Mouse (Mus musculus): ENCODE results near the gene Ddi2. TPM values are rescaled to one million over a fixed set of nuclear protein-coding genes. Genes with fewer than 3 reads are reported as not detected.

The Ddi2 gene
- polyA plus RNA-seq, 1 experiment from 2014 or later: 21.7 TPM

DNA sequence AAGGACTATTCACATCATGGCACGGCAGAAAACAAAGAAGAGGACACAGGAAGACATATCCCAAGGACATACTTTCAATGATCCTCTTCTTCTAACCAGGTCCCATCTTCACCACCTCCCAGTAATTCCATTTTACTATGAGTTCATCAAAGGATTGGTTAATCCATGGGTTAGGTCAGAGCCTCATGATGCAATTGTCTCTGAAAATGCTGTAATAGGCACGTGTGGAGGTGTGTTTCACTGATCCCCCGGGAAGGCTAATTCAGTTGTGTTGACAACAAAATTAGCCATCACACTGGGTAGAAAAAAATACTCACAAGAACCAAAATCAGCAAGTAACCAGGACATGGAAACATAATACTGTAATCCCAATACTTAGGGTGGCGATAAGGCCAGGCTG lies 5.6 kb downstream of the Ddi2 start:
- TF ChIP-seq EP300 (IDR thresholded peaks at IDR 0.05; ENCODE audit: low read depth) (no peak), CTCF (IDR thresholded peaks at IDR 0.05; ENCODE audit: low read depth) (no peak)
- Histone ChIP-seq H3K4me3 (ENCODE audit: low read depth, low read length) (no peak overlapping the region), H3K9ac (replicated peaks) (no peak overlapping the region), H3K27ac (ENCODE audit: low read depth) (peak overlapping the region; percentile 45; the same call in 1 of the 2 replicates), H3K4me2 (ENCODE audit: low read depth, low read length) (no peak overlapping the region), H3K36me3 (replicated peaks; ENCODE audit: insufficient read depth, low read length) (peaks cover 30% of the 10 kb centered on the region), H3K27me3 (ENCODE audit: insufficient read depth, low read length) (no peaks in the 10 kb centered on the region), H3K9me3 (ENCODE audit: low read length) (no peaks in the 10 kb centered on the region), H3K4me1 (ENCODE audit: insufficient read depth) (peaks cover 54% of the 10 kb centered on the region)
- ATAC-seq: peak; percentile 31; the same call in 1 of the 2 replicates
- no peak for DNase-seq
- WGBS (ENCODE audit: insufficient replicate concordance): 66% methylated on average over 4 of the region's 4 CpGs

DNA sequence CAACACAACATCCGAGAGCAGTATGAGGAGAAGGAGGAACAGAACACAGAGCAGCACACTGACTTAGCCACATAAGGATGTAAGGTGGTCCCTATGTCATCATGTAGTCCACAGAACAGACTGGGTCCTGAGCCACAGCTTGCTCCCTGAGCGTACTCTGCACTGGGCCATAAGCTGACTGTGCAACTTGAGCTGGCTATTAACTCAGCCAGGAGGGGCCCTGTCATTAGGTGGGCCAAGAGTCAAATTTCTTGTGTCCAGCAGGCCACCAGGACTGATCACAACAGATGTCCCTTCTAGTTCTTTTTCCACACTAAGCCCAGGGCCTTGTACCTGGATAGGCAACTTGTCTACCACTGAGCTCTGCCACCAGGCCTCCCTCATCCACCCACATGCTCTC lies 8.2 kb downstream of the Ddi2 start:
- DNase-seq (no peak), ATAC-seq (peak; percentile 28; the same call in 1 of the 2 replicates)
- no peak overlapping the region; the same call in 1 of the 2 replicates for H3K9ac ChIP-seq (replicated peaks)
- no peak overlapping the region for H3K4me3 ChIP-seq (ENCODE audit: low read depth, low read length)
- H3K27ac ChIP-seq (ENCODE audit: low read depth): 0 out of 2 replicates have a peak overlapping the region, but pooled peaks have one; percentile 31
- TF ChIP-seq CTCF (IDR thresholded peaks at IDR 0.05; ENCODE audit: low read depth) (no peak), EP300 (IDR thresholded peaks at IDR 0.05; ENCODE audit: low read depth) (no peak)
- peaks cover 45% of the 10 kb centered on the region for H3K4me1 ChIP-seq (ENCODE audit: insufficient read depth)
- 77% methylated on average over 2 of the region's 2 CpGs for WGBS (ENCODE audit: insufficient replicate concordance)
- peaks cover 44% of the 10 kb centered on the region for H3K36me3 ChIP-seq (replicated peaks; ENCODE audit: insufficient read depth, low read length)
- peak overlapping the region; percentile 24; the same call in 1 of the 2 replicates for H3K4me2 ChIP-seq (ENCODE audit: low read depth, low read length)
- H3K27me3 ChIP-seq (ENCODE audit: insufficient read depth, low read length): no peaks in the 10 kb centered on the region
- H3K9me3 ChIP-seq (ENCODE audit: low read length): no peaks in the 10 kb centered on the region

DNA sequence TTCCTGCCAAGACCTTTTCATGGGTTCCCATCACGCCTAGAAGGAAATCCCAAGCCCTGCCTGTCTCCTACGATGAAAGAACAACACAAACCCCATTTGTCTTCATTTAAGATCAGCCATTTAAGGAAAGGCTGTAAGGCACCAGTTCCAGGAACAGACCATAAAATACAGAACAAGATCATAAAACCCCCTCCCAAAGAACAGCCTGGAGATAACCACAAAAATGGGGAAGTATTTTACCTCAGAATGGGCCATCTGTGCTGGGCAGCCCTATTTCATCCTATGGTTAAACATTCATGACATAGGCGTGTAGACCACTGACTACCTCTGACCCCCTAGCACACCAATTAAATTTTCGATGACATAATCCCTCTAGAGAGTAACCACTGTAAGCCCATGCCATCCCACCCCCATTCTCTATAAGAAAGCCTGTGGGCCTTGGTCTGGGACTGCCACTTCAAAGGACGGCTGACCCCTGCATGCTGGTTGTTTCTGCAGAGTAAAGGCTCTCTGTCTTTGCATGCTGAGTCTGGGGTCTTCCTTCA lies 9.5 kb downstream of the Ddi2 start:
- Histone ChIP-seq H3K4me1 (ENCODE audit: insufficient read depth) (peaks cover 42% of the 10 kb centered on the region), H3K27ac (ENCODE audit: low read depth) (no peak overlapping the region), H3K4me3 (ENCODE audit: low read depth, low read length) (no peak overlapping the region), H3K9ac (replicated peaks) (no peak overlapping the region), H3K4me2 (ENCODE audit: low read depth, low read length) (no peak overlapping the region), H3K9me3 (ENCODE audit: low read length) (no peaks in the 10 kb centered on the region), H3K27me3 (ENCODE audit: insufficient read depth, low read length) (no peaks in the 10 kb centered on the region), H3K36me3 (replicated peaks; ENCODE audit: insufficient read depth, low read length) (peaks cover 56% of the 10 kb centered on the region)
- no peak for TF ChIP-seq CTCF (IDR thresholded peaks at IDR 0.05; ENCODE audit: low read depth)
- no peak for TF ChIP-seq EP300 (IDR thresholded peaks at IDR 0.05; ENCODE audit: low read depth)
- ATAC-seq (no peak), DNase-seq (no peak)
- WGBS (ENCODE audit: insufficient replicate concordance): 50% methylated on average over 5 of the region's 5 CpGs

DNA sequence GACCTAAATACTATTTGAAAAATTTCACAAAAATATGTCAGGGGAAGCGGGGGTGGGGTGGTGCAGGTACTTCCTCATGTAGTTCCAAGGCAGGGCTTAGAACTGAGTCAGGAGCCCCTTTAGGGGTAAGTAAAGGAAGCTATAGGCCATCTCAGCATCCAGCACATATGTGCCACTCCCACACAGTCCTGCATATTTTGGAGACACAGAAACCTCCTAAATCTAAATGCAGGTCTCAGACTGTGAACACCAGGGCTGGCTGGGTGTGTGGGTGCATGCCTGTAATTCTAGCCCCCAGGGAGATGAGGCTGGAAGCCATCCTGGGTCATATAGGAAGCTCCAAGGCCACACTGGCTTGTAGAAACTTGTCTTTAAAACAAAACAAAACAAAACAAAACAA lies 12.0 kb downstream of the Ddi2 start:
- Histone ChIP-seq H3K27me3 (ENCODE audit: insufficient read depth, low read length) (no peaks in the 10 kb centered on the region), H3K27ac (ENCODE audit: low read depth) (0 out of 2 replicates have a peak overlapping the region, but pooled peaks have one; percentile 16), H3K36me3 (replicated peaks; ENCODE audit: insufficient read depth, low read length) (peaks cover 74% of the 10 kb centered on the region), H3K4me2 (ENCODE audit: low read depth, low read length) (no peak overlapping the region), H3K9me3 (ENCODE audit: low read length) (no peaks in the 10 kb centered on the region), H3K4me3 (ENCODE audit: low read depth, low read length) (no peak overlapping the region), H3K4me1 (ENCODE audit: insufficient read depth) (peaks cover 32% of the 10 kb centered on the region), H3K9ac (replicated peaks) (no peak overlapping the region)
- 89% methylated on average over 1 of the region's 1 CpGs for WGBS (ENCODE audit: insufficient replicate concordance)
- TF ChIP-seq EP300 (IDR thresholded peaks at IDR 0.05; ENCODE audit: low read depth) (no peak), CTCF (IDR thresholded peaks at IDR 0.05; ENCODE audit: low read depth) (no peak)
- DNase-seq: no peak
- no peak for ATAC-seq

DNA sequence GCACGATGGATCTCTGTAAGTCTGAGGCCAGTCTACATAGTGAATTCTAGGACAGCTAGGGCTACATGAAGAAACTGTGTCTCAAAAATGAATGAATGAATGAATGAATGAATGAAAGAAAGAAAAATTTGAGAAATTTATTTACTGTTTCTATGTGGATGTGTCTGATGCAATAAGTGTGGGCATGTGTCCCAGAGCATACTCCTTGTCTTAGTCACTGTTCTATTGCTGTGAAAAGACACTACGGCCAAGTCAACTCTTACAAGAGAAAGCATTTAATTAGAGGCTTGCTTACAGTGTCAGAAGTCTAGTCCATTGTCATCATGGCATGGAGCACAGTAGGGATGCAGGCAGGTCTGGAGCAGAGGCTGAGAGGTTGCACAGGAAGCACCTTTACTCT lies 14.2 kb downstream of the Ddi2 start:
- Histone ChIP-seq H3K4me2 (ENCODE audit: low read depth, low read length) (no peak overlapping the region), H3K9me3 (ENCODE audit: low read length) (no peaks in the 10 kb centered on the region), H3K36me3 (replicated peaks; ENCODE audit: insufficient read depth, low read length) (peaks cover 88% of the 10 kb centered on the region), H3K27ac (ENCODE audit: low read depth) (no peak overlapping the region), H3K4me3 (ENCODE audit: low read depth, low read length) (no peak overlapping the region), H3K27me3 (ENCODE audit: insufficient read depth, low read length) (no peaks in the 10 kb centered on the region), H3K9ac (replicated peaks) (no peak overlapping the region), H3K4me1 (ENCODE audit: insufficient read depth) (peaks cover 15% of the 10 kb centered on the region)
- DNase-seq: no peak
- WGBS (ENCODE audit: insufficient replicate concordance): 90% methylated on average over 2 of the region's 2 CpGs
- TF ChIP-seq CTCF (IDR thresholded peaks at IDR 0.05; ENCODE audit: low read depth) (no peak), EP300 (IDR thresholded peaks at IDR 0.05; ENCODE audit: low read depth) (no peak)
- ATAC-seq: no peak

DNA sequence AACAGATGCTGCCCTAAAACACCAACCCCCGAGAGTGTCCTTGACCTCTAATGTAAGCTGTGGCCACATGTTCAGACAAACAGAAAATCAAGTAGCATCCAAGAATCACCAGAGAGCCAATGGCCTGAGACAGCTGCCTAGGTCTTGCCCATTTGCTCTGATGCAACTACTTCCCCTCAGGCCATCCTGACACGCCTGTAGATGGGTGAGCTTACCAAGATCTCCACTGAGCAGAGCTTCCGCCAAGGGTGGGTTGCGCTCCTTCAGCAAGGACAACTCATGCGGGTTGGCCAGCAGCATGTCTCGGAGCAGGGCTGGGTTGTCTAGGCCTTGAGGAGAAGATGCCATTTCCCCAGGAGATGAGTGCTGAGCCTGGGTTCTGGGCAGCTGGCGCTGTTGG lies 15.2 kb downstream of the Ddi2 start:
- Histone ChIP-seq H3K9me3 (ENCODE audit: low read length) (no peaks in the 10 kb centered on the region), H3K4me2 (ENCODE audit: low read depth, low read length) (no peak overlapping the region), H3K27me3 (ENCODE audit: insufficient read depth, low read length) (no peaks in the 10 kb centered on the region), H3K4me3 (ENCODE audit: low read depth, low read length) (no peak overlapping the region), H3K9ac (replicated peaks) (no peak overlapping the region), H3K27ac (ENCODE audit: low read depth) (no peak overlapping the region), H3K36me3 (replicated peaks; ENCODE audit: insufficient read depth, low read length) (peaks cover 94% of the 10 kb centered on the region), H3K4me1 (ENCODE audit: insufficient read depth) (peaks cover 11% of the 10 kb centered on the region)
- no peak for TF ChIP-seq CTCF (IDR thresholded peaks at IDR 0.05; ENCODE audit: low read depth)
- no peak for TF ChIP-seq EP300 (IDR thresholded peaks at IDR 0.05; ENCODE audit: low read depth)
- ATAC-seq: peak; percentile 25; the same call in 1 of the 2 replicates
- DNase-seq: no peak
- 79% methylated on average over 7 of the region's 7 CpGs for WGBS (ENCODE audit: insufficient replicate concordance)

Data from liver, postnatal 0 days (tissue).